Mouse (Mus musculus) embryonic facial prominence, embryonic 13.5 days (tissue): ENCODE measurements around the gene Taf1c. TPM values are rescaled to one million over a fixed set of nuclear protein-coding genes. Genes with fewer than 3 reads are reported as not detected.

Experiments
- ATAC-seq: fragments of 200-750 bp; cut with Nextera tagmentation; 2 replicates; pipeline ENCODE4 v1.8.0; 2017; ENCODE audit warnings: low read depth; ENCODE audit not compliant: insufficient number of reproducible peaks, insufficient read depth, low FRiP score, low TSS enrichment
- H3K27ac ChIP-seq: fragments of 300-500 bp; sonication (generic); 2 replicates; pipeline ENCODE4 v1.5.1; 2015; ENCODE audit warnings: moderate library complexity, mild to moderate bottlenecking, inconsistent platforms
- H3K27me3 ChIP-seq: fragments of 300-500 bp; sonication (generic); 2 replicates; pipeline ENCODE4 v1.6.1; 2015; ENCODE audit warnings: mild to moderate bottlenecking, inconsistent platforms
- H3K36me3 ChIP-seq: fragments of 300-500 bp; sonication (generic); 2 replicates; pipeline ENCODE4 v1.6.1; 2015; ENCODE audit warnings: mild to moderate bottlenecking, inconsistent platforms
- H3K4me1 ChIP-seq: fragments of 300-500 bp; sonication (generic); 2 replicates; pipeline ENCODE4 v1.6.1; 2015; ENCODE audit warnings: inconsistent platforms
- H3K4me2 ChIP-seq: fragments of 300-500 bp; sonication (generic); 2 replicates; pipeline ENCODE4 v1.6.1; 2015; ENCODE audit warnings: moderate library complexity, mild to moderate bottlenecking, inconsistent platforms
- H3K4me3 ChIP-seq: fragments of 300-500 bp; sonication (generic); 2 replicates; pipeline ENCODE4 v1.5.1; 2015; ENCODE audit warnings: mild to moderate bottlenecking, inconsistent platforms
- H3K9ac ChIP-seq: fragments of 300-500 bp; sonication (generic); 2 replicates; pipeline ENCODE4 v1.6.1; 2015; ENCODE audit warnings: mild to moderate bottlenecking, inconsistent platforms
- H3K9me3 ChIP-seq: fragments of 300-500 bp; sonication (generic); 2 replicates; pipeline ENCODE4 v1.6.1; 2016; ENCODE audit warnings: inconsistent platforms
- WGBS: fragments of 180-500 bp; shearing (Covaris S2); methylation state at CpG from one replicate; pipeline ENCODE4 v1.1.7; 2015; ENCODE audit warnings: mixed read lengths; 5-methylcytosine and 5-hydroxymethylcytosine counted together
- polyA plus RNA-seq: library from polyadenylated mRNA; unstranded; fragments of >200 nt; fragmentation: Nextera tagmentation; extraction: Ambion mirVana; gene quantifications from 2 replicates; pipeline ENCODE4 v1.2.1, GENCODE M21; 2015

The Taf1c gene
- polyA plus RNA-seq, 1 experiment from 2014 or later: 13.7 TPM

- 65% methylated on average over 7 of the region's 7 CpGs for WGBS
Observed at GRCm38 (mm10) chr8:119548560-119549113, 56.4 kb downstream of the Taf1c start.

More at GRCm38 (mm10) chr8:119548560-119549113, 56.4 kb downstream of the Taf1c start:
- no peak overlapping the region for H3K4me2 ChIP-seq
- H3K4me3 ChIP-seq: no peak overlapping the region
- peak overlapping the region; percentile 22; the same call in 1 of the 2 replicates for H3K9ac ChIP-seq
- no peaks in the 10 kb centered on the region for H3K27me3 ChIP-seq
- no peak overlapping the region for H3K27ac ChIP-seq
- ATAC-seq: no peak
- peaks cover 38% of the 10 kb centered on the region for H3K36me3 ChIP-seq
- no peaks in the 10 kb centered on the region for H3K9me3 ChIP-seq
- peaks cover 20% of the 10 kb centered on the region for H3K4me1 ChIP-seq

Other genes starting within 250 kb of the Taf1c start
- gene Mlycd, start 210.3 kb downstream of the Taf1c start, polyA plus RNA-seq: 11.0 and 12.7 TPM in 2 replicates
- gene Osgin1, start 171.1 kb downstream of the Taf1c start, polyA plus RNA-seq: 0.60 and 1.6 TPM in 2 replicates
- gene Necab2, start 158.5 kb downstream of the Taf1c start, polyA plus RNA-seq: 3.8 and 4.2 TPM in 2 replicates
- 0.07 TPM in 1 of 2 replicates, not detected in the other for gene Slc38a8, start 103.5 kb downstream of the Taf1c start, polyA plus RNA-seq
- 132 and 150 TPM in 2 replicates for gene Mbtps1, start 46.5 kb downstream of the Taf1c start, polyA plus RNA-seq
- gene Hsdl1, start 30.0 kb downstream of the Taf1c start, polyA plus RNA-seq: 29.1 and 30.0 TPM in 2 replicates
- 0.08 and 0.19 TPM in 2 replicates for gene Dnaaf1, start 30.0 kb downstream of the Taf1c start, polyA plus RNA-seq
- not detected in 2 replicates for gene Adad2, start 7.5 kb upstream of the Taf1c start, polyA plus RNA-seq
- gene Kcng4, start 30.5 kb upstream of the Taf1c start, polyA plus RNA-seq: 0.18 and 0.26 TPM in 2 replicates
- gene Wfdc1, start 61.1 kb upstream of the Taf1c start, polyA plus RNA-seq: 0.25 TPM in 1 of 2 replicates, not detected in the other
- 2.1 and 2.3 TPM in 2 replicates for gene Atp2c2, start 94.8 kb upstream of the Taf1c start, polyA plus RNA-seq
- 11.6 and 11.7 TPM in 2 replicates for gene Tldc1, start 173.2 kb upstream of the Taf1c start, polyA plus RNA-seq
- 71.3 and 90.2 TPM in 2 replicates for gene Cotl1, start 235.3 kb upstream of the Taf1c start, polyA plus RNA-seq